Mouse (Mus musculus): ENCODE measurements at regions not wholly inside any gene's neighbourhood (a gene's known extent, or its start where the extent isn't known, plus 50 kb on each side); places are given as distances from the start of the nearest gene placed in this dataset.

GRCm38 (mm10) chr2:135562140-135562890 lies 96.5 kb upstream of the Plcb4 start:
- no peaks in the 10 kb centered on the region for H3K36me3 ChIP-seq (ENCODE audit: control insufficient read depth, insufficient read depth, low read length)
- TF ChIP-seq CTCF (IDR thresholded peaks at IDR 0.05; ENCODE audit: extremely low read depth, insufficient read length, insufficient replicate concordance, low read depth, low read length) (no peak), POLR2A (IDR thresholded peaks at IDR 0.05; ENCODE audit: low read depth, low read length) (no peak)
- H3K4me1 ChIP-seq (ENCODE audit: control insufficient read depth, insufficient read depth, insufficient read length, low read length): peaks cover 3% of the 10 kb centered on the region; the same call in 1 of the 2 replicates
- no peak overlapping the region for H3K4me3 ChIP-seq (ENCODE audit: low read depth, low read length)
- peak overlapping the region; percentile 5; the same call in 1 of the 2 replicates for H3K27ac ChIP-seq (ENCODE audit: insufficient read depth, low read depth, low read length)
- 62% methylated on average over 10 of the region's 10 CpGs for WGBS
- no peaks in the 10 kb centered on the region for H3K27me3 ChIP-seq (ENCODE audit: control insufficient read depth, insufficient read depth, low read length)

- H3K36me3 ChIP-seq (ENCODE audit: control insufficient read depth, insufficient read depth, low read length): no peaks in the 10 kb centered on the region
- H3K4me3 ChIP-seq (ENCODE audit: low read depth, low read length): no peak overlapping the region
- H3K4me1 ChIP-seq (ENCODE audit: control insufficient read depth, insufficient read depth, insufficient read length, low read length): peaks cover 3% of the 10 kb centered on the region; the same call in 1 of the 2 replicates
- no peaks in the 10 kb centered on the region for H3K27me3 ChIP-seq (ENCODE audit: control insufficient read depth, insufficient read depth, low read length)
- H3K27ac ChIP-seq (ENCODE audit: insufficient read depth, low read depth, low read length): no peak overlapping the region
- WGBS: 77% methylated on average over 4 of the region's 4 CpGs
- TF ChIP-seq POLR2A (IDR thresholded peaks at IDR 0.05; ENCODE audit: low read depth, low read length) (no peak), CTCF (IDR thresholded peaks at IDR 0.05; ENCODE audit: extremely low read depth, insufficient read length, insufficient replicate concordance, low read depth, low read length) (no peak)
Measured at GRCm38 (mm10) chr2:135564231-135564630, 94.6 kb upstream of the Plcb4 start.

GRCm38 (mm10) chr2:135568350-135568749 lies 90.5 kb upstream of the Plcb4 start:
- Histone ChIP-seq H3K4me1 (ENCODE audit: control insufficient read depth, insufficient read depth, insufficient read length, low read length) (no peaks in the 10 kb centered on the region), H3K27me3 (ENCODE audit: control insufficient read depth, insufficient read depth, low read length) (no peaks in the 10 kb centered on the region), H3K27ac (ENCODE audit: insufficient read depth, low read depth, low read length) (no peak overlapping the region), H3K4me3 (ENCODE audit: low read depth, low read length) (no peak overlapping the region), H3K36me3 (ENCODE audit: control insufficient read depth, insufficient read depth, low read length) (no peaks in the 10 kb centered on the region)
- 83% methylated on average over 2 of the region's 2 CpGs for WGBS
- TF ChIP-seq POLR2A (IDR thresholded peaks at IDR 0.05; ENCODE audit: low read depth, low read length) (no peak), CTCF (IDR thresholded peaks at IDR 0.05; ENCODE audit: extremely low read depth, insufficient read length, insufficient replicate concordance, low read depth, low read length) (no peak)

- Histone ChIP-seq H3K4me3 (ENCODE audit: low read depth, low read length) (no peak overlapping the region), H3K27ac (ENCODE audit: insufficient read depth, low read depth, low read length) (no peak overlapping the region), H3K4me1 (ENCODE audit: control insufficient read depth, insufficient read depth, insufficient read length, low read length) (no peaks in the 10 kb centered on the region), H3K27me3 (ENCODE audit: control insufficient read depth, insufficient read depth, low read length) (no peaks in the 10 kb centered on the region), H3K36me3 (ENCODE audit: control insufficient read depth, insufficient read depth, low read length) (no peaks in the 10 kb centered on the region)
- no peak for TF ChIP-seq POLR2A (IDR thresholded peaks at IDR 0.05; ENCODE audit: low read depth, low read length)
- no peak for TF ChIP-seq CTCF (IDR thresholded peaks at IDR 0.05; ENCODE audit: extremely low read depth, insufficient read length, insufficient replicate concordance, low read depth, low read length)
- 68% methylated on average over 5 of the region's 5 CpGs for WGBS
Measured at GRCm38 (mm10) chr2:135571599-135571998, 87.2 kb upstream of the Plcb4 start.

- no peaks in the 10 kb centered on the region for H3K36me3 ChIP-seq (ENCODE audit: control insufficient read depth, insufficient read depth, low read length)
- no peak overlapping the region for H3K4me3 ChIP-seq (ENCODE audit: low read depth, low read length)
- H3K4me1 ChIP-seq (ENCODE audit: control insufficient read depth, insufficient read depth, insufficient read length, low read length): peaks cover 5% of the 10 kb centered on the region; the same call in 1 of the 2 replicates
- TF ChIP-seq CTCF (IDR thresholded peaks at IDR 0.05; ENCODE audit: extremely low read depth, insufficient read length, insufficient replicate concordance, low read depth, low read length) (no peak), POLR2A (IDR thresholded peaks at IDR 0.05; ENCODE audit: low read depth, low read length) (no peak)
- no peaks in the 10 kb centered on the region for H3K27me3 ChIP-seq (ENCODE audit: control insufficient read depth, insufficient read depth, low read length)
- 36% methylated on average over 5 of the region's 5 CpGs for WGBS
- no peak overlapping the region for H3K27ac ChIP-seq (ENCODE audit: insufficient read depth, low read depth, low read length)
Measured at GRCm38 (mm10) chr2:135577228-135577627, 81.6 kb upstream of the Plcb4 start.

- no peak overlapping the region for H3K4me3 ChIP-seq (ENCODE audit: low read depth, low read length)
- TF ChIP-seq POLR2A (IDR thresholded peaks at IDR 0.05; ENCODE audit: low read depth, low read length) (no peak), CTCF (IDR thresholded peaks at IDR 0.05; ENCODE audit: extremely low read depth, insufficient read length, insufficient replicate concordance, low read depth, low read length) (no peak)
- WGBS: 15% methylated on average over 5 of the region's 5 CpGs
- H3K27ac ChIP-seq (ENCODE audit: insufficient read depth, low read depth, low read length): no peak overlapping the region
- H3K36me3 ChIP-seq (ENCODE audit: control insufficient read depth, insufficient read depth, low read length): no peaks in the 10 kb centered on the region
- H3K27me3 ChIP-seq (ENCODE audit: control insufficient read depth, insufficient read depth, low read length): no peaks in the 10 kb centered on the region
- peaks cover 5% of the 10 kb centered on the region; the same call in 1 of the 2 replicates for H3K4me1 ChIP-seq (ENCODE audit: control insufficient read depth, insufficient read depth, insufficient read length, low read length)
Measured at GRCm38 (mm10) chr2:135578135-135578534, 80.7 kb upstream of the Plcb4 start.

GRCm38 (mm10) chr2:135579514-135579913 lies 79.3 kb upstream of the Plcb4 start:
- Histone ChIP-seq H3K27ac (ENCODE audit: insufficient read depth, low read depth, low read length) (no peak overlapping the region), H3K4me3 (ENCODE audit: low read depth, low read length) (no peak overlapping the region), H3K4me1 (ENCODE audit: control insufficient read depth, insufficient read depth, insufficient read length, low read length) (peaks cover 5% of the 10 kb centered on the region; the same call in 1 of the 2 replicates), H3K36me3 (ENCODE audit: control insufficient read depth, insufficient read depth, low read length) (no peaks in the 10 kb centered on the region), H3K27me3 (ENCODE audit: control insufficient read depth, insufficient read depth, low read length) (no peaks in the 10 kb centered on the region)
- no peak for TF ChIP-seq POLR2A (IDR thresholded peaks at IDR 0.05; ENCODE audit: low read depth, low read length)
- TF ChIP-seq CTCF (IDR thresholded peaks at IDR 0.05; ENCODE audit: extremely low read depth, insufficient read length, insufficient replicate concordance, low read depth, low read length): no peak
- WGBS: 50% methylated on average over 6 of the region's 6 CpGs

Measured in small intestine, adult 2 months (tissue).